Mouse (Mus musculus): ENCODE measurements around the gene Gramd1a.
A peak's percentile ranks its signal among the peaks of the same experiment; 100 is the strongest.

The Gramd1a gene

GRCm38 (mm10) chr7:31155296-31156033 lies at the start of gene Gramd1a:
Gene Gramd1a (minus strand): TSS chr7:31155896.
- peak; percentile 28 for DNase-seq

GRCm38 (mm10) chr7:31195591-31196307 lies 40.1 kb upstream of the Gramd1a start:
- peak; percentile 47 for DNase-seq

- no peak for DNase-seq
Measured at GRCm38 (mm10) chr7:31184711-31185110, 29.0 kb upstream of the Gramd1a start.

- peak; percentile 14 for DNase-seq
Measured at GRCm38 (mm10) chr7:31182863-31183262, 27.2 kb upstream of the Gramd1a start.

GRCm38 (mm10) chr7:31176886-31177763 lies 21.4 kb upstream of the Gramd1a start:
- peak; percentile 78 for DNase-seq

- no peak for DNase-seq
Measured at GRCm38 (mm10) chr7:31175096-31175495, 19.4 kb upstream of the Gramd1a start.

- DNase-seq, result no peak
Measured at GRCm38 (mm10) chr7:31174466-31174865, 18.8 kb upstream of the Gramd1a start.

GRCm38 (mm10) chr7:31172238-31172637 lies 16.5 kb upstream of the Gramd1a start:
- peak; percentile 36 for DNase-seq

- no peak for DNase-seq
Measured at GRCm38 (mm10) chr7:31170520-31170919, 14.8 kb upstream of the Gramd1a start.

GRCm38 (mm10) chr7:31168412-31168811 lies 12.7 kb upstream of the Gramd1a start:
- peak; percentile 33 for DNase-seq

GRCm38 (mm10) chr7:31164748-31165147 lies 9.1 kb upstream of the Gramd1a start:
- no peak for DNase-seq

- DNase-seq, result no peak
Measured at GRCm38 (mm10) chr7:31163666-31164577, 8.2 kb upstream of the Gramd1a start.

- no peak for DNase-seq
Measured at GRCm38 (mm10) chr7:31162324-31162723, 6.6 kb upstream of the Gramd1a start.

GRCm38 (mm10) chr7:31161831-31162230 lies 6.1 kb upstream of the Gramd1a start:
- DNase-seq, result no peak

GRCm38 (mm10) chr7:31161246-31161645 lies 5.5 kb upstream of the Gramd1a start:
- DNase-seq, result no peak

- no peak for DNase-seq
Measured at GRCm38 (mm10) chr7:31160763-31161162, 5.1 kb upstream of the Gramd1a start.

- peak; percentile 48 for DNase-seq
Measured at GRCm38 (mm10) chr7:31156034-31156928, 585 bp upstream of the Gramd1a start.

- no peak for DNase-seq
Measured at GRCm38 (mm10) chr7:31153536-31154320, 2.0 kb downstream of the Gramd1a start.

GRCm38 (mm10) chr7:31151301-31152241 lies 4.1 kb downstream of the Gramd1a start:
- DNase-seq, result peak; percentile 67
